Mouse (Mus musculus) stomach, postnatal 0 days (tissue): ENCODE results near the gene Herc3.
"Not testable (repeated sequence)": the region's sequence is repeated elsewhere in the genome, so short reads cannot be mapped to it uniquely, and the experiment has no call there.

Experiments used
- CTCF ChIP-seq: IDR thresholded peaks from 2 replicates; pipeline ENCODE4 v1.5.1; 2016; ENCODE audit warnings: antibody characterized with exemption, low read depth, mild to moderate bottlenecking, moderate library complexity
- EP300 ChIP-seq: optimal IDR thresholded peaks from 2 replicates; pipeline ENCODE3; 2016; ENCODE audit warnings: antibody characterized with exemption

GRCm38 (mm10) chr6:58867858-58868257 is 36.6 kb downstream of the Herc3 start:
- not testable (repeated sequence) for TF ChIP-seq CTCF, EP300
